Mouse (Mus musculus): ENCODE measurements at regions not wholly inside any gene's neighbourhood (a gene's known extent, or its start where the extent isn't known, plus 50 kb on each side); places are given as distances from the start of the nearest gene placed in this dataset.
"Not testable (repeated sequence)": the region's sequence is repeated elsewhere in the genome, so short reads cannot be mapped to it uniquely, and the experiment has no call there.

GRCm38 (mm10) chr7:138008601-138009000 lies 388.9 kb downstream of the Tcerg1l start:
- DNase-seq = no peak

- not testable (repeated sequence) for DNase-seq
Measured at GRCm38 (mm10) chr7:138024021-138024420, 373.5 kb downstream of the Tcerg1l start.

GRCm38 (mm10) chr7:138051696-138052095 lies 345.8 kb downstream of the Tcerg1l start:
- no peak for DNase-seq

- DNase-seq = no peak
Measured at GRCm38 (mm10) chr7:138054756-138055155, 342.8 kb downstream of the Tcerg1l start.

- no peak for DNase-seq
Measured at GRCm38 (mm10) chr7:138061116-138061515, 336.4 kb downstream of the Tcerg1l start.

GRCm38 (mm10) chr7:138066921-138067320 lies 330.6 kb downstream of the Tcerg1l start:
- DNase-seq = no peak

GRCm38 (mm10) chr7:138075231-138075630 lies 322.3 kb downstream of the Tcerg1l start:
- DNase-seq = no peak

- DNase-seq = peak; percentile 94
Measured at GRCm38 (mm10) chr7:138083980-138084379, 313.6 kb downstream of the Tcerg1l start.

- DNase-seq = no peak
Measured at GRCm38 (mm10) chr7:138107471-138108210, 289.9 kb downstream of the Tcerg1l start.

GRCm38 (mm10) chr7:138121497-138121896 lies 276.0 kb downstream of the Tcerg1l start:
- DNase-seq = no peak

GRCm38 (mm10) chr7:138129701-138130100 lies 267.8 kb downstream of the Tcerg1l start:
- no peak for DNase-seq

- no peak for DNase-seq
Measured at GRCm38 (mm10) chr7:138133427-138133826, 264.1 kb downstream of the Tcerg1l start.

GRCm38 (mm10) chr7:138137934-138138333 lies 259.6 kb downstream of the Tcerg1l start:
- DNase-seq = no peak

- no peak for DNase-seq
Measured at GRCm38 (mm10) chr7:138139766-138140165, 257.8 kb downstream of the Tcerg1l start.

- DNase-seq = no peak
Measured at GRCm38 (mm10) chr7:138149496-138149895, 248.0 kb downstream of the Tcerg1l start.

GRCm38 (mm10) chr7:138153455-138154167 lies 243.9 kb downstream of the Tcerg1l start:
- no peak for DNase-seq

Data from heart, postnatal 4 days (tissue).